Mouse (Mus musculus): ENCODE measurements around the gene Agbl4. TPM values are rescaled to one million over a fixed set of nuclear protein-coding genes. Genes with fewer than 3 reads are reported as not detected.

Gene Agbl4
- polyA plus RNA-seq, 1 experiment = not detected

GRCm38 (mm10) chr4:111555426-111555825 lies 1158.0 kb downstream of the Agbl4 start:
- TF ChIP-seq MYOD1 (IDR thresholded peaks at IDR 0.05; ENCODE audit: control insufficient read depth in 1 of 3, insufficient read length in 2 of 3, low read depth in 2 of 3) = no peak
- TF ChIP-seq POLR2A (IDR thresholded peaks at IDR 0.05; ENCODE audit: insufficient read length, low read depth) = no peak
- no peak for TF ChIP-seq SRF (IDR thresholded peaks at IDR 0.05; ENCODE audit: control insufficient read depth, insufficient read length, low read depth)
- no peak for TF ChIP-seq MYOG (IDR thresholded peaks at IDR 0.05; ENCODE audit: control insufficient read depth in 1 of 3, insufficient read depth in 1 of 3, insufficient read length in 2 of 3, low read depth in 2 of 3)
- no peak for TF ChIP-seq USF1 (IDR thresholded peaks at IDR 0.05; ENCODE audit: low read depth)
- TF ChIP-seq E2F4 (IDR thresholded peaks at IDR 0.05; ENCODE audit: insufficient read depth) = no peak
- TF ChIP-seq TCF12 (IDR thresholded peaks at IDR 0.05; ENCODE audit: insufficient read depth, poor library complexity, severe bottlenecking) = no peak
- TF ChIP-seq TCF3 (IDR thresholded peaks at IDR 0.05; ENCODE audit: insufficient read length, low read depth) = no peak
- TF ChIP-seq POLR2AphosphoS2 (IDR thresholded peaks at IDR 0.05; ENCODE audit: insufficient read length, low read depth) = no peak
- TF ChIP-seq CEBPB (IDR thresholded peaks at IDR 0.05; ENCODE audit: insufficient read depth, poor library complexity, severe bottlenecking) = no peak
- TF ChIP-seq MAX (IDR thresholded peaks at IDR 0.05; ENCODE audit: low read depth) = no peak
- TF ChIP-seq REST (IDR thresholded peaks at IDR 0.05; ENCODE audit: insufficient read depth, insufficient read length) = no peak

GRCm38 (mm10) chr4:111577087-111577773 lies 1179.8 kb downstream of the Agbl4 start:
- Histone ChIP-seq H3K4me2 (ENCODE audit: low read depth) (no peak overlapping the region), H3K36me3 (ENCODE audit: control insufficient read depth, insufficient read depth) (no peaks in the 10 kb centered on the region), H3K4me3 (no peak overlapping the region), H3ac (ENCODE audit: control insufficient read depth, insufficient read length) (no peak overlapping the region), H3K27me3 (ENCODE audit: control insufficient read depth, insufficient read depth, insufficient read length) (no peaks in the 10 kb centered on the region), H3K79me2 (ENCODE audit: control insufficient read depth, insufficient read depth) (no peaks in the 10 kb centered on the region)
- TF ChIP-seq USF1 (IDR thresholded peaks at IDR 0.05; ENCODE audit: low read depth) (no peak), TCF3 (IDR thresholded peaks at IDR 0.05; ENCODE audit: insufficient read length, low read depth) (no peak), E2F4 (IDR thresholded peaks at IDR 0.05; ENCODE audit: insufficient read depth) (no peak), POLR2AphosphoS2 (IDR thresholded peaks at IDR 0.05; ENCODE audit: insufficient read length, low read depth) (no peak), SRF (IDR thresholded peaks at IDR 0.05; ENCODE audit: control insufficient read depth, insufficient read length, low read depth) (no peak), REST (IDR thresholded peaks at IDR 0.05; ENCODE audit: insufficient read depth, insufficient read length) (no peak), CEBPB (IDR thresholded peaks at IDR 0.05; ENCODE audit: insufficient read depth, poor library complexity, severe bottlenecking) (no peak), TCF12 (IDR thresholded peaks at IDR 0.05; ENCODE audit: insufficient read depth, poor library complexity, severe bottlenecking) (no peak), MAX (IDR thresholded peaks at IDR 0.05; ENCODE audit: low read depth) (no peak), MYOG (IDR thresholded peaks at IDR 0.05; ENCODE audit: control insufficient read depth in 1 of 3, insufficient read depth in 1 of 3, insufficient read length in 2 of 3, low read depth in 2 of 3) (no peak)

More at GRCm38 (mm10) chr4:111555426-111555825, 1158.0 kb downstream of the Agbl4 start:
- no peak overlapping the region for H3K4me3 ChIP-seq
- H3K79me2 ChIP-seq (ENCODE audit: control insufficient read depth, insufficient read depth) = no peaks in the 10 kb centered on the region
- no peak overlapping the region for H3K4me2 ChIP-seq (ENCODE audit: low read depth)
- H3ac ChIP-seq (ENCODE audit: control insufficient read depth, insufficient read length) = no peak overlapping the region
- H3K36me3 ChIP-seq (ENCODE audit: control insufficient read depth, insufficient read depth) = no peaks in the 10 kb centered on the region
- no peaks in the 10 kb centered on the region for H3K27me3 ChIP-seq (ENCODE audit: control insufficient read depth, insufficient read depth, insufficient read length)

GRCm38 (mm10) chr4:111579115-111579862 lies 1181.8 kb downstream of the Agbl4 start:
- H3K27me3 ChIP-seq (ENCODE audit: control insufficient read depth, insufficient read depth, insufficient read length) = no peaks in the 10 kb centered on the region

GRCm38 (mm10) chr4:111579863-111580224 lies 1182.4 kb downstream of the Agbl4 start:
- no peak overlapping the region for H3K4me3 ChIP-seq
- H3K4me2 ChIP-seq (ENCODE audit: low read depth) = no peak overlapping the region
- no peaks in the 10 kb centered on the region for H3K27me3 ChIP-seq (ENCODE audit: control insufficient read depth, insufficient read depth, insufficient read length)
- TF ChIP-seq E2F4 (IDR thresholded peaks at IDR 0.05; ENCODE audit: insufficient read depth) (no peak), MYOG (IDR thresholded peaks at IDR 0.05; ENCODE audit: control insufficient read depth in 1 of 3, insufficient read depth in 1 of 3, insufficient read length in 2 of 3, low read depth in 2 of 3) (no peak), MAX (IDR thresholded peaks at IDR 0.05; ENCODE audit: low read depth) (no peak), POLR2AphosphoS2 (IDR thresholded peaks at IDR 0.05; ENCODE audit: insufficient read length, low read depth) (no peak), TCF3 (IDR thresholded peaks at IDR 0.05; ENCODE audit: insufficient read length, low read depth) (no peak), TCF12 (IDR thresholded peaks at IDR 0.05; ENCODE audit: insufficient read depth, poor library complexity, severe bottlenecking) (no peak), CEBPB (IDR thresholded peaks at IDR 0.05; ENCODE audit: insufficient read depth, poor library complexity, severe bottlenecking) (no peak), SRF (IDR thresholded peaks at IDR 0.05; ENCODE audit: control insufficient read depth, insufficient read length, low read depth) (no peak), POLR2A (IDR thresholded peaks at IDR 0.05; ENCODE audit: insufficient read length, low read depth) (no peak)
- H3K36me3 ChIP-seq (ENCODE audit: control insufficient read depth, insufficient read depth) = no peaks in the 10 kb centered on the region
- H3K79me2 ChIP-seq (ENCODE audit: control insufficient read depth, insufficient read depth) = no peaks in the 10 kb centered on the region
- H3ac ChIP-seq (ENCODE audit: control insufficient read depth, insufficient read length) = no peak overlapping the region

More at GRCm38 (mm10) chr4:111579115-111579862, 1181.8 kb downstream of the Agbl4 start:
- no peaks in the 10 kb centered on the region for H3K79me2 ChIP-seq (ENCODE audit: control insufficient read depth, insufficient read depth)
- no peaks in the 10 kb centered on the region for H3K36me3 ChIP-seq (ENCODE audit: control insufficient read depth, insufficient read depth)
- no peak overlapping the region for H3ac ChIP-seq (ENCODE audit: control insufficient read depth, insufficient read length)
- H3K4me2 ChIP-seq (ENCODE audit: low read depth) = no peak overlapping the region
- H3K4me3 ChIP-seq = no peak overlapping the region
- TF ChIP-seq CEBPB (IDR thresholded peaks at IDR 0.05; ENCODE audit: insufficient read depth, poor library complexity, severe bottlenecking) (no peak), MAX (IDR thresholded peaks at IDR 0.05; ENCODE audit: low read depth) (no peak), TCF12 (IDR thresholded peaks at IDR 0.05; ENCODE audit: insufficient read depth, poor library complexity, severe bottlenecking) (no peak), POLR2A (IDR thresholded peaks at IDR 0.05; ENCODE audit: insufficient read length, low read depth) (no peak), MYOG (IDR thresholded peaks at IDR 0.05; ENCODE audit: control insufficient read depth in 1 of 3, insufficient read depth in 1 of 3, insufficient read length in 2 of 3, low read depth in 2 of 3) (no peak), TCF3 (IDR thresholded peaks at IDR 0.05; ENCODE audit: insufficient read length, low read depth) (no peak), MYOD1 (IDR thresholded peaks at IDR 0.05; ENCODE audit: control insufficient read depth in 1 of 3, insufficient read length in 2 of 3, low read depth in 2 of 3) (no peak), REST (IDR thresholded peaks at IDR 0.05; ENCODE audit: insufficient read depth, insufficient read length) (no peak), POLR2AphosphoS2 (IDR thresholded peaks at IDR 0.05; ENCODE audit: insufficient read length, low read depth) (no peak), E2F4 (IDR thresholded peaks at IDR 0.05; ENCODE audit: insufficient read depth) (no peak), USF1 (IDR thresholded peaks at IDR 0.05; ENCODE audit: low read depth) (no peak), SRF (IDR thresholded peaks at IDR 0.05; ENCODE audit: control insufficient read depth, insufficient read length, low read depth) (no peak)
